Mouse (Mus musculus) right cerebral cortex, postnatal 14 days (tissue): Measurements from ENCODE around the gene Cnih2.

ENCODE experiments used
- DNase-seq: peaks from one replicate; pipeline ENCODE4 v3.0.0; 2022

Gene Cnih2

GRCm38 (mm10) chr19:5098363-5099143, at the start of gene Cnih2:
Gene Cnih2 (minus strand): TSS chr19:5098521.
- peak; percentile 75 for DNase-seq

- DNase-seq: peak; percentile 72
Measured at GRCm38 (mm10) chr19:5139640-5140039, 41.3 kb upstream of the Cnih2 start.

DNA sequence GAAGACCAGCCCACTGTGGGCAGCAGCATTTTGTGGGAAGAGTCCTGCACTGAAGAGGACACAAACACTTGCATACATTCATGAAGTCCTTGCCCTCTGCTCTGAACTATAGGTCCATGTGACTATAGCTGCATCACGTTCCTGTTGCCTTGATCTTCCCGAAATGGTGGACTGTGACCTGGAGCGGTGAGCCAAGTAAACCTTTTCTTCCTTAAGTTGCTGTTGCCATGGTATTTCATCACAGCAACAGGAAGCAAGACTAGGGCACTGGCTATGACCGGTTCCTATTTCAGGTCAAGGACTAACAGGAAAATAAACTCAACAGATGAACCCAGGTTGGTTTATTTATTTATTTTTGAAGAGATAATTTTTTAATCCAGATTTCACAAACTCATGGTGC, 32.9 kb upstream of the Cnih2 start:
- DNase-seq: no peak

DNA sequence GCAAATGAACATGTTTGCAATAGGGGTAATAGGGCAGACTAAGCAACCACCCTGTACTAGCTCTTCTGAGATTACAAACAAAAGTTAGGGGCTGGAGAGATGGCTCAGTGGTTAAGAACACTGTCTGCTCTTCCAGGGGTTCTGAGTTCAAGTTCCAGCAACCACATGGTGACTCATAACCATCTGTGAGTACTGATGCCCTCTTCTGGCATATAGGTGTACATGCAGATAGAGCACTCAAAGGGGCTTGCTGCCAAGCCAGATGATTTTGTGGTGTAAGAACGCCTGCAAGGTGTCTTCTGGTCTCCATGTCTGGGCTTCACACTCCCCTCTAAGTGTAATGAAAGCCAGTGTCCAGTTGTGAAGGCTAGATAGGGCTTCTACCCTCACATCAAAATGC, 31.4 kb upstream of the Cnih2 start:
- DNase-seq: no peak

- DNase-seq: no peak
Measured at GRCm38 (mm10) chr19:5124055-5124614, 25.8 kb upstream of the Cnih2 start.

DNA sequence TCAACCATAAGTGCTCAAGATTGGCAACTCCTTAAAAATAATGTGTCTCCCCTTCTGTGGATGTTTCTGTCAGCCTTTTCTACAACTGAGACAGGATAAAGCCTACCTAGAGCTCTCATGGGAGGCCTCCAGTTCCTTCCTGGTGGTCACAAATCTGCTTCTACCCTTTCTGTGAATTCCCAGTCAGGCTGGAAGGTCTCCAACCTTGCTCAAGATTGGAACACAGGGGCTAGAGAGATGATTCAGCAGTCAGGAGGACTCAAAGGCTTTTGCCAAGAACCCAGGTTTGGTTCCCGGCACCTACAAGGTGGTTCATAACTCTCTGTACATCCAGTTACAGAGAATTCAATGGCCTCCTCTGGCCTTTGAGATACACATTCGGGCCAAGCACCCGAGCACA, 24.9 kb upstream of the Cnih2 start:
- no peak for DNase-seq

DNA sequence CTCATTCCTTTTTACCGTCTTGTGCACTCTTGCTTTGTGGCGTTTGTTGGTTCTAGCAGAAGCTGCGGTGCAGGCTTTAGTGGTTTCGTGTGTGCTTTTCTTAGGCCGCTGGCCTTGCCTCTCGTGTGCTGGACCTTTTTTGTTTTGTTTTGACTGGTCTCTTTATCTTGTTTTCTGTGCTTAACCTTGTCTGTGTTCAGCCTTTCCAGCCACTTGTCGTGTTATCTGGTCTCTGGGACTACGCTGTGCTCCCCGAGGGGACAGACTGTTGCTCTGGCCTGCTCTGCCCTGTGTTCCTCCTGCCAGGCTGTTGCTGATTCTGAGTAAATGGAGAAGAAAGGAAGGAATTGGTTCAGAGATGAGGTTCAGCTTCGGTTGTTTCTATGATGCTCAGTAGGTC, 24.2 kb upstream of the Cnih2 start:
- no peak for DNase-seq

GRCm38 (mm10) chr19:5118384-5118698, 20.0 kb upstream of the Cnih2 start, which contains the start of gene Klc2:
Gene Klc2 (minus strand): TSS chr19:5118560.
- no peak for DNase-seq

- DNase-seq: peak; percentile 89
Measured at GRCm38 (mm10) chr19:5117494-5118383, 19.4 kb upstream of the Cnih2 start.

GRCm38 (mm10) chr19:5113783-5114182, 15.5 kb upstream of the Cnih2 start:
- DNase-seq: no peak

DNA sequence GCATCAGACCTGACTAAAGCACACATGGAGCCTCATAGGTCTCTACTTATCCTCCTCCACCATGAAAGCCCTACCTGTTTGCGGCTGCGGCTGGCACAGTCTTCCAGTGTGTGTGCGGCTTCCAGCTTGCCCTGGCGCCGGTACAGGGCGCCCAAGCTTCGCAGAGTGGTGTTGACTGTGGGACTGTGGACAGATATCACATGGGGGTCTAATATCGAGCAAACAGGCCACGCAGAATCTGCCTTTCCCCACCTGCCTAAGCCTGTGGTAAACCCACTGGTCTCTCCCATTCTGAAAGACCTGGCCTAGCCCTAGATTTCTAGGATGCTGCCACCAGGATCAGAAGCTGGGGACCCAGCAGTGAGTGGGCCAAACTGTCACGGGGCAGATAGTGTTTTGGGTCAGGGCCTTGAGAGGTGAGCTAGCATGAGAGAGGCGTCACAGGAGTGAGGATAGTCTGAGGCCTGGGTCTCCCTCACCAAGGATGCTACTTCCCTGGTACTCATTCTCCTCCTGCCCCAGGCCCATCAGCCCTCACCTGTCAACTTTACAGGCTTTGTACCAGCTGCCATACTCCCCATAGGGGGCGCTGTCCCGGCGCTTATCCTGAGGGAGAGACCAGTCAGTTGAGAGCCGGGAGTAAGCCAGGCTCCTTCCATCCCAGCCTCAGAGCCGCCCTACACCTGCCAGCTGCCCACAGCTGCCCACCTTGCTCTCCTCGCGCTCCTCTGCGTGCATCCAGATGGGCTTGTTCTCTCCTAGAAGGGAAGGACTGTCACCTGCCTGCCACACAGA, 11.5 kb upstream of the Cnih2 start:
- DNase-seq: no peak

- DNase-seq: no peak
Measured at GRCm38 (mm10) chr19:5108702-5109101, 10.4 kb upstream of the Cnih2 start.

- DNase-seq: no peak
Measured at GRCm38 (mm10) chr19:5108271-5108575, 9.9 kb upstream of the Cnih2 start.

DNA sequence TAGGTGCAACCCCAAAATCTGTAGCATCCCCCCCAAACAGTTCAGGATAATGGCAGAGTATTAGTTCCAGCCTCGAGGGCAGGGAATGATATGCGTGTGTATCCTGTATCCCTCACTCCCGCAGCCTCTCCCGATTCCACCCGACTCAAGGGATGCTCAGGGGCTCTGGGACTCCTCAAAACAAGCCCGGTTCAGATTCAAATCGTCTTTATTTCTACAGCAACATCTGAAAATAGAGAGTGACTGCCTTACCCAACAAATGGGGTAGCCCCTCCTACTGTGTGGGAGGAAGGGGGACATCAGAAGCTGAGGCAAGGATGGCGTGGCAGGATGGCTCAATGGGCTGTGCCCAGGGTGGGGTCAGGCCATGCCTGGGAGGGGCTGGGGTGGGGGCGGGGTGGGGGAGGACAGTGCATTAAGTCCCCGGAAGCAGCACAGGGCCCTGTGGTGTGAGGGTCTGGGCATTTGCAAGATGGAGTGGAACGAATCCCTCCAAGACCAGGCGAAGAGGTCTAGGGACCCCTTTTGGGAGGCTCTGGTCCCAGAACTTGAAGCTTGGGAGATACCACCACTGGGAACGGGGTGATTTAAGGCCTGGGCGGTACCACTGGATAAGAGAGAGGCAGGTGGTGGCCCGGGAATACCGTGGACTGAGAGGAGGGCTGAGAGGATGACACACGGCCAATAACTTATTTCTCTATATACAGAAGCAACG, 9.4 kb upstream of the Cnih2 start:
- DNase-seq: no peak

- DNase-seq: peak; percentile 99
Measured at GRCm38 (mm10) chr19:5106731-5107191, 8.4 kb upstream of the Cnih2 start, which contains the start of gene Rab1b. Gene Rab1b (minus strand): TSS chr19:5107072.

- DNase-seq: no peak
Measured at GRCm38 (mm10) chr19:5106074-5106473, 7.8 kb upstream of the Cnih2 start.

DNA sequence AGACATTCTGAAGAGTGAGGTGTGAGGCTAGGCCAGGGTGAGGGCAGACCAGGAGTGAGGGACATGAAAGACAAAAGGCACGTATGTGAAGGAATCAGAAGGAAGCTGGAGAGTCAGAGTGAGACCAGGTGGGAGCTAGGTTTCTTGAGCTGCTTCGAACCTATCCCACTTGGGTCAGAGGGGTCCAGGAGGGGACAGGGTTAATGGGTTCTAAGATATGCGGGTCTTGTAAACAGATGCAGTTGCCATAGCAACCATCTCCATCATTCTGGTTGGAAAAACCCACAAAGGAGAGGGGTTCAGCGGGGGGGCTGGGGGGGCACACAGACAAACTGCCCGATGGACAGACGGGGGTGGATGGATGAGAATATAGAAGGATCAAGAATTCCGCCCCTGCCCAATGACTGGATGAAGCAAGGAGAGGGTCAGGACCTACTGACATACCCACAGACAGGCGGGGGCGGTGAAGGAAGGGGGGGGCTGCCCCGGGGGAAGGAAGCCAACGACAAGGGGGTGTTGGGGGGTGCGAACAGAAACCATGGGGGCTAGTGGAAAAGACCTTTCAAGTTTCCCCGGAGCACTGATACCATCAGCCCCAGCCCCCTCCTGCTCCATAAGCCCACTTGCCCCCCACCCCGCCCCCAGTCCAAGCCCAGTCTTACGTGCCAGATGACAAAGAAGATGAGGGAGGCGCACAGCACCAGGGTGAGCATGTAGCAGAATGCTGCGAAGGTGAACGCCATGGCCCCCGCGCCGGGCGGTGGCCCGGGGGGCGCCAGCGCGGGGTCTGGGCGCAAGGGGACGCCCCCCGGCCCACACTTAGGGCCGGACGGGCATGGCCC, 579 bp downstream of the Cnih2 start:
- no peak for DNase-seq

- no peak for DNase-seq
Measured at GRCm38 (mm10) chr19:5095887-5096474, 2.3 kb downstream of the Cnih2 start.

DNA sequence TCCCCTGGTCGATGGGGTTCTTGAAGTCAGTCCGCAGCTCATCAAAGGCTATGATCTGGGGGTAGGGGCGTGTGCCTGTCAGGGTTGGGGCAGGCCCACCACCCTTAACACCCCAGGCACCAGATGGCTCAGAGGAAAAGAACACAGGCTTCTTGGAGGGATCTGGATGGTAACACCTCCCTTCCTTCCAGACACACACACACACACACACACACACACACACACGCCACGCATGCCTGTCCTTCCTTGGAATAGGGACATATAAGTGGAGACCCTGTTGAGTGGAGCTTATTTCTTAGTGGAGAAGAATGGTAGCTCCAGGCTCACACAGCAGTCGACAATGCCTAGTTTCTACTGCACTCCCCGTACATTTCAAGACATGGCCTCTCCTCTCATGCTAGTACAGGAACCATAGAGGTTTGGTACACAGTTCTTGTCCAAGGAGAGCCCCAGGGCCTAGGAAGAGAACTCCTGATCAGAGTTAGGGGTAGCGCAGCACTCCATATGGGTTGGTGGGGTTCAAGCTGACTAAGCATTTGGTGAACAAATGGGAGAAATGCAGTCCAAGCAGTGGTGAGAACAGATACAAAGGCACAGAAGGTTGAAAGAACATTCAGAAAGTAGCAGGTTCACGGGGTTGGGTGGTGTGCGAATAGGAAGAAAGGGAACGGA, 3.4 kb downstream of the Cnih2 start:
- DNase-seq: no peak

- DNase-seq: peak; percentile 99
Measured at GRCm38 (mm10) chr19:5094243-5094632, 4.1 kb downstream of the Cnih2 start.
